Mouse (Mus musculus) adipose tissue, adult 10 weeks (tissue): ENCODE measurements around the gene Pax9. TPM values are rescaled to one million over a fixed set of nuclear protein-coding genes. Genes with fewer than 3 reads are reported as not detected.

ENCODE experiments used
- polyA plus RNA-seq: library from polyadenylated mRNA; stranded (reverse); fragments of 350-450 nt; fragmentation: Illumina TruSeq; extraction: RNeasy Lipid Tissue Mini Kit (QIAGEN cat#74804); gene quantifications from one replicate; pipeline ENCODE4 v1.2.3, GENCODE M21; 2014; ENCODE audit warnings: low read depth, low replicate concordance

Pax9 gene
- polyA plus RNA-seq: not detected

DNA sequence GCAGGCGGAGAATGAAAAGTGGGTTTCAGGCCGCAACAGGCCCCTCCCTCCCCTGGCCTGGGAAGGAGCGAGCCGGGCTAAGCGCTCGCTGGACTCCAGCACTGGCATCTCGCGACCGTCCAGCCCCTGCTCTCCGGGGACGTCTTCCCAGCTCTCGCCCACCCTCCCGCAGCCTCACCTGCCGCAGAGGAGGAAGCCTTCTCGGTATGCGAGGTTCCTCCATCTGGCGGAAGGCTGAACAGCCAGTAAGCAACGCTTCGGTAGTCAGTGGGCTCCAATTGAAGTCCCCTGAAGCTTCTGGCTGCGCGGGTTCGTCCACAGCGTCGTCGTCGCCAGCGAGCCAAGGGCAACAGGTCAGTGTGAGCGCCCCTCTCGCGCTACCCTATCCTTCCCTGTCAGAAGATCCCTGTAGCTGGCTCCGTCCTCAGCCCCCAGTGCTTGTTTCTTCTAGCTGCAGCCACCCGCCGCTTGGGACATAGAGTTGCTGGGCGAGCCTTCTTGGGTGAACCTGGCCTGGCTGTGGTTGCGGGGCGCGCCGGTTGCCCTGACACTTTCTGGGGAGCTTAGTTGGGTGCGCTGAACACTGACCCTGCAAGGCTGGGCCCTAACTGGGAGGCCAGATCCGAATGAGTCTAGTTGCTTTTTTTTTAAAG is at the start of gene Pax9:
TSS of gene Pax9 (plus strand) at position 341 of the 653 bp plus-strand sequence.

Other genes with a start within 250 kb of the Pax9 start
- not detected for gene Nkx2-1, start 154.9 kb upstream of the Pax9 start, polyA plus RNA-seq
- not detected for gene Nkx2-9, start 78.5 kb upstream of the Pax9 start, polyA plus RNA-seq